In the genomic region with DNA sequence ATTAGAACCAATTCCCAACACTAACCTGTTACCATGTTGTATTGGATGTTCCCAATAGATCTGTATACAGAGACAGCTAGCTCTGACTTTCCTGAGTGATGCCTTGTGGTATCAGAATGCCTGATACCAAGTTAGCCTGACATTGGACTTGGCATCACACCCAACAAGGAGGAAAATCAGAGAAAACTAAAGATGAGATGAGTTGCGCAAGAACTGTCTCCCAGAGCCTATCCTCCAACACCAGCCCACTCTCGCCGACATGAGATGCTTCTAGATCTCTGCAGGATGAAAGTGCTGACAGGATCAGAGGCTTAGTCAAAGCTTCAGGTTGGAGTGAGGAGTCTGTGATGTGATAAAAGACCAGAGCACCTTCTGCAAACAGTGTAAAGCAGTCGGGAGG, we compare ENCODE assay signal across 27 mouse cellular contexts.
"Had no signal": no experiment of that assay in that cellular context is flagged by ENCODE, and none has a peak within 500 bp of the region (broad histone marks: within the 10 kb centered on the region; RNA-seq: fewer than 3 reads in every experiment).

No protein-coding gene starts in this region.

- DNase-seq: left cerebral cortex, postnatal 4 days; liver; liver, embryonic 13.5 days; liver, postnatal 0 days; lung, adult 18-20 months; lung, adult 2 months; lung, embryonic 14.5 days; lung, postnatal 10 days; lung, postnatal 14 days; lung, postnatal 36 days; lung, postnatal 4 days; midbrain, embryonic 14.5 days had no signal

- H3K27me3 ChIP-seq: limb, embryonic 12.5 days; limb, embryonic 13.5 days; limb, embryonic 15.5 days; liver, embryonic 12.5 days; liver, embryonic 13.5 days; liver, embryonic 15.5 days; lung, embryonic 15.5 days; midbrain, embryonic 12.5 days; midbrain, embryonic 13.5 days; midbrain, embryonic 15.5 days; neural tube, embryonic 12.5 days had no signal

- H3K4me2 ChIP-seq: limb, embryonic 12.5 days; limb, embryonic 13.5 days; limb, embryonic 15.5 days; liver, embryonic 11.5 days; liver, embryonic 12.5 days; liver, embryonic 13.5 days; liver, embryonic 15.5 days; lung, embryonic 14.5 days; lung, embryonic 15.5 days; midbrain, embryonic 11.5 days; midbrain, embryonic 12.5 days; midbrain, embryonic 13.5 days; midbrain, embryonic 15.5 days; neural tube, embryonic 12.5 days had no signal

- H3K4me3 ChIP-seq: limb, embryonic 10.5 days; limb, embryonic 12.5 days; limb, embryonic 13.5 days; limb, embryonic 15.5 days; liver, embryonic 12.5 days; liver, embryonic 13.5 days; liver, embryonic 15.5 days; lung, embryonic 15.5 days; megakaryocyte, embryonic 14.5 days; midbrain, embryonic 10.5 days; midbrain, embryonic 12.5 days; midbrain, embryonic 13.5 days; midbrain, embryonic 15.5 days; neural tube, embryonic 12.5 days had no signal

- H3K36me3 ChIP-seq: limb, embryonic 10.5 days; limb, embryonic 12.5 days; limb, embryonic 13.5 days; limb, embryonic 15.5 days; liver, embryonic 12.5 days; liver, embryonic 13.5 days; liver, embryonic 15.5 days; lung, embryonic 15.5 days; midbrain, embryonic 10.5 days; midbrain, embryonic 12.5 days; midbrain, embryonic 13.5 days; midbrain, embryonic 15.5 days; neural tube, embryonic 12.5 days had no signal
